Mouse (Mus musculus) bone marrow macrophage, adult 2 months (primary cell): ENCODE data around the gene Hunk.

Experiments
- CTCF ChIP-seq: IDR thresholded peaks from 2 replicates; pipeline ENCODE4 v1.5.1; 2012; ENCODE audit warnings: low read depth, mild to moderate bottlenecking, low read length, moderate library complexity
- POLR2A ChIP-seq: IDR thresholded peaks from 2 replicates; pipeline ENCODE4 v1.6.1; 2012; ENCODE audit warnings: mild to moderate bottlenecking, low read depth, low read length, borderline replicate concordance

DNA sequence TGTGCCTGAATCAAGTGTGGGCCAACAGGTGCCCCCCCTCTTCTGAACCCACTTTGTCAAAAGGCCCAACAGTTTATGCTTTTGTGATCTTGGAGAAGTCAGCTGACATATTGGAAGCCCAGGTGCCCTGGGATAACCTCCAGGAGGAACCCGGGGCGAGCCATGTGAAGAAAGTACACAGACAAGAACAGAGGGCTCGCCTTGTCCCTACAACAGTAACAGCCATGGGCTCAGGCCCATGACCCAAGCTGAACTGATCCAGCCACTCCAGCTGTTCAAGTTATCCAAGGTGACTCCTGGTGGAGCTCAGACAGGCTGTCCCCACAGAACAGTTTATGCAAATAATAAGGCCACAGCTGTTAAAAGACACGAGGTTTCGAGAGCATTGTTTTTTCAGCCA lies 153.1 kb downstream of the Hunk start:
- TF ChIP-seq CTCF: no peak
- TF ChIP-seq POLR2A: no peak
